Mouse (Mus musculus) hindbrain, embryonic 13.5 days (tissue): ENCODE measurements around the gene Nupr1l. TPM values are rescaled to one million over a fixed set of nuclear protein-coding genes. Genes with fewer than 3 reads are reported as not detected.
"Not testable (repeated sequence)": the region's sequence is repeated elsewhere in the genome, so short reads cannot be mapped to it uniquely, and the experiment has no call there.

ENCODE experiments used
- ATAC-seq: fragments of 200-750 bp; cut with Nextera tagmentation; 2 replicates; pipeline ENCODE4 v1.8.0; 2017; ENCODE audit warnings: moderate TSS enrichment; ENCODE audit not compliant: low FRiP score
- H3K27ac ChIP-seq: fragments of 300-500 bp; sonication (generic); 2 replicates; pipeline ENCODE4 v1.5.1; 2015; ENCODE audit warnings: inconsistent platforms, mild to moderate bottlenecking, moderate library complexity
- H3K27me3 ChIP-seq: fragments of 300-500 bp; sonication (generic); 2 replicates; pipeline ENCODE4 v1.6.1; 2015; ENCODE audit warnings: mild to moderate bottlenecking, inconsistent platforms
- H3K36me3 ChIP-seq: fragments of 300-500 bp; sonication (generic); 2 replicates; pipeline ENCODE4 v1.6.1; 2015; ENCODE audit warnings: mild to moderate bottlenecking, inconsistent platforms
- H3K4me1 ChIP-seq: fragments of 300-500 bp; sonication (generic); replicated peaks from 2 replicates; pipeline ENCODE4 v1.6.1; 2015; ENCODE audit warnings: inconsistent platforms
- H3K4me2 ChIP-seq: fragments of 300-500 bp; sonication (generic); 2 replicates; pipeline ENCODE4 v1.6.1; 2015; ENCODE audit warnings: inconsistent platforms, mild to moderate bottlenecking, moderate library complexity
- H3K4me3 ChIP-seq: fragments of 300-500 bp; sonication (generic); 2 replicates; pipeline ENCODE4 v1.5.1; 2015; ENCODE audit warnings: mild to moderate bottlenecking, inconsistent platforms
- H3K9ac ChIP-seq: fragments of 300-500 bp; sonication (generic); 2 replicates; pipeline ENCODE4 v1.6.1; 2015; ENCODE audit warnings: mild to moderate bottlenecking, inconsistent platforms
- H3K9me3 ChIP-seq: fragments of 300-500 bp; sonication (generic); 2 replicates; pipeline ENCODE4 v1.6.1; 2016; ENCODE audit warnings: inconsistent platforms
- WGBS: fragments of 180-500 bp; shearing (Covaris S2); methylation state at CpG from one replicate; pipeline ENCODE4 v1.1.7; 2015; 5-methylcytosine and 5-hydroxymethylcytosine counted together
- polyA plus RNA-seq: library from polyadenylated mRNA; unstranded; fragments of >200 nt; fragmentation: Nextera tagmentation; extraction: Ambion mirVana; gene quantifications from 2 replicates; pipeline ENCODE4 v1.2.1, GENCODE M21; 2015

Gene Nupr1l
- polyA plus RNA-seq, 1 experiment from 2014 or later = 7.4 TPM

- Histone ChIP-seq H3K27me3 (no peaks in the 10 kb centered on the region), H3K4me1 (no peaks in the 10 kb centered on the region), H3K9ac (no peak overlapping the region), H3K4me3 (no peak overlapping the region), H3K9me3 (no peaks in the 10 kb centered on the region), H3K27ac (no peak overlapping the region), H3K4me2 (no peak overlapping the region), H3K36me3 (no peaks in the 10 kb centered on the region)
- WGBS = 96% methylated on average over 4 of the region's 4 CpGs
- no peak for ATAC-seq
Observed at GRCm38 (mm10) chr5:129921972-129922371, 13.6 kb downstream of the Nupr1l start.

- Histone ChIP-seq H3K9me3 (no peaks in the 10 kb centered on the region), H3K27ac (no peak overlapping the region), H3K27me3 (no peaks in the 10 kb centered on the region), H3K4me2 (no peak overlapping the region), H3K9ac (no peak overlapping the region), H3K4me1 (0 out of 2 replicates have a peak, but pooled peaks cover 2% of the 10 kb centered on the region), H3K4me3 (no peak overlapping the region), H3K36me3 (no peaks in the 10 kb centered on the region)
- no peak for ATAC-seq
- 90% methylated on average over 8 of the region's 8 CpGs for WGBS
Observed at GRCm38 (mm10) chr5:129924820-129925452, 16.6 kb downstream of the Nupr1l start.

DNA sequence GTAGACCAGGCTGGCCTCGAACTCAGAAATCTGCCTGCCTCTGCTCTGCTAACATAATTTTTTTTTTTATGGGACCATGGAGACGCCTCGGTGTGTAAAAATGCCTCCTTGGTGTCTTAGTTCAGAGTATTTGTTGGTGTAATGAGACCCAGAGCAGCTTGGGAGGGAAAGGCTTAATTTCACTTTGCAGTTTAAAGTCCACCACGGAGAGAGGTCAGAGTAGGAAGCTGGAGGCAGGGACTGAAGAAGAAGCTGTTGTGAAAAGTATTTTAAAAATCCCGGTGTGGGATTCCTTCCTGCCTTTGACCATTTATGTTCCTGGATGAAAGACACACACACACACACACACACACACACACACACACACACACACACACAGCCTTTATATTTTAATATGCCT lies 17.6 kb downstream of the Nupr1l start:
- Histone ChIP-seq H3K9ac (no peak overlapping the region), H3K4me2 (no peak overlapping the region), H3K27me3 (no peaks in the 10 kb centered on the region), H3K36me3 (no peaks in the 10 kb centered on the region), H3K27ac (no peak overlapping the region), H3K4me3 (no peak overlapping the region), H3K4me1 (0 out of 2 replicates have a peak, but pooled peaks cover 2% of the 10 kb centered on the region), H3K9me3 (no peaks in the 10 kb centered on the region)
- WGBS = 75% methylated on average over 5 of the region's 5 CpGs
- ATAC-seq = no peak

DNA sequence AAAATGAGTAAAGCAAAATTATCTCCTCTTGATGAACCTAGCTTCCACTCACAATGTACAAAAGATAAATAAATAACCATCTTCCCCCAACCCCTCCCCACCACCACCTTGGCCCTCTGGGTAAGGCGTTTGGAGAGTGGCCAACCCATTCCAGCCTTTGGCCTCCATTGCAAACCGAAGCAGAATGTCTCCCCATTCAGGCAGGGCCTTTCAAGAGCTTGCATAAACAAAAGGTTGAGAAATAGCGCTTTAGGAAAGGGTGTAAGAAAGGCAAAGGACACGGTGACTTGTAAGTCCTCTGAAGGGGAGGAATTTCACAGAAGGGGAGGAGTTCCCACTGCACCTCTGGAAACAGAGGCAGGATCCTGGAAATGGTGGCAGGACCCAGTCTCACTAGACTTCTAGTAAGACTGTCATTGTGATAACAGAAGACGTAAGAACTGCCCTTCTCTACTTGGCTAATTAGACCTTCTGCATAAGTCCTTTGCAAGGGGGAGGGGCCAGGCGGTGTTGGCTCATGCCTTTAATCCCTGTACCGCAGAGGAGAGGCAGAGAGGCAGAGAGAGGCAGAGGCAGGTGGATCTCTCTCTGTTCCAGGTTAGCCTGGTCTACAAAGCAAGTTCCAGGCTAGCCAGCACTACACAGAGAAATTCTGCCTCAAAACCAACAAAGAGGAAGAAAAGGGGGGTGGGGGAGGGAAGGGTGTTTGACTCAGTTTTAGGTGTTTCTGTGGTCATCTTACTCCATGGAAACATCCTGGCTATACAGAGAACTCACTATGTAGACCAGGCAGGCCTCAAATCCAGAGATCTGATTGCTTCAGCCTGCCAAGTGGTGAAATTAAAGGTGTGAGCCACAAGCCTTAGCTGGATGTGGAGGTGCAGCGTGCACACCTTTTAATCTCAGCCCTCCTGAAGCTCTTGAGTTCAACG lies 21.9 kb downstream of the Nupr1l start:
- Histone ChIP-seq H3K4me1 (0 out of 2 replicates have a peak, but pooled peaks cover 2% of the 10 kb centered on the region), H3K4me3 (no peak overlapping the region), H3K9ac (no peak overlapping the region), H3K4me2 (no peak overlapping the region), H3K9me3 (no peaks in the 10 kb centered on the region; the same call in 1 of the 2 replicates), H3K27ac (no peak overlapping the region), H3K27me3 (no peaks in the 10 kb centered on the region), H3K36me3 (no peaks in the 10 kb centered on the region)
- 53% methylated on average over 9 of the region's 9 CpGs for WGBS
- ATAC-seq = no peak

GRCm38 (mm10) chr5:129936941-129937340 lies 28.6 kb downstream of the Nupr1l start:
- H3K9ac ChIP-seq = no peak overlapping the region
- 55% methylated on average over 4 of the region's 4 CpGs for WGBS
- no peaks in the 10 kb centered on the region; the same call in 1 of the 2 replicates for H3K9me3 ChIP-seq
- no peak overlapping the region for H3K4me3 ChIP-seq
- H3K36me3 ChIP-seq = no peaks in the 10 kb centered on the region
- no peaks in the 10 kb centered on the region for H3K4me1 ChIP-seq
- no peak for ATAC-seq
- H3K27me3 ChIP-seq = no peaks in the 10 kb centered on the region
- no peak overlapping the region for H3K27ac ChIP-seq
- no peak overlapping the region for H3K4me2 ChIP-seq

- Histone ChIP-seq H3K27me3 (no peaks in the 10 kb centered on the region), H3K9me3 (no peaks in the 10 kb centered on the region), H3K9ac (no peak overlapping the region), H3K4me2 (no peak overlapping the region), H3K4me1 (peaks cover 11% of the 10 kb centered on the region), H3K36me3 (0 out of 2 replicates have a peak, but pooled peaks cover 4% of the 10 kb centered on the region), H3K4me3 (no peak overlapping the region), H3K27ac (no peak overlapping the region)
- WGBS = 75% methylated on average over 2 of the region's 2 CpGs
- no peak for ATAC-seq
Observed at GRCm38 (mm10) chr5:129940281-129940680, 31.9 kb downstream of the Nupr1l start.

DNA sequence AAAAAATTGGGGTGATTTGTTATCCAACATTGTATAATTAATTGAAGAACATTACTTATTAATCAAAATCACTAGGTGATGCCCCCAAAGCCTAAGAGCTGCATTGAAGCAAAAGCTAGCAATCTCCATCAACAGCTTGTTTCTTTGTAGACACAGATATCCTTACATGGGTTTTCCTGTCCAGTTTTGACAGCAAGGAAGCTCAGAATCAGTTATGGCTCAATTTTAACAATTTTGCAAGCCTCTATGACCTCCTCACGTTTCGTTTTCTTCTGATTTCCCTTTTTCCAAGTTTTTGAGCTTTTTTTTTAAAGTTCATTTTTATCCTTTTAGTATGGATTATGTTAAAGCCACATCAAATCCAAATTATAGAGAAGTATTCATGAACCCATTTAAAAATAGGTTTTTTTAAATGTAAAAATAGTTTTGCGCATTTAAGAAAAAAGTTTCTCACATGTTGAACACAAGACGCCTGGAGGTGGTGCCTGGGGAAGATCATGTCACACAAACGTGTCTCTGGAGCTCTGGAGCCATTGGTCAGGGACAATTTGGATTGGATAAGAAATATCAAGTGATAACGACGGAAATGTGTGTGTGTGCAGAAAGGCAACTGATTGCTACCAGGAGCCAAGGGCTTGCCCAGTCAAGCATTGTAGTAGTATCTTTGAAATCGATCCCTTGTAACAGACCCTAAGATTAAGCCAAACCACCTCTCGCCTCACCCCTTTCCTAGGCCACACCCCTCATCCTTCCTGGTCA lies 32.6 kb downstream of the Nupr1l start:
- no peak for ATAC-seq
- Histone ChIP-seq H3K27me3 (no peaks in the 10 kb centered on the region), H3K4me3 (peak overlapping the region; percentile 94), H3K4me1 (peaks cover 11% of the 10 kb centered on the region), H3K36me3 (0 out of 2 replicates have a peak, but pooled peaks cover 8% of the 10 kb centered on the region), H3K27ac (peak overlapping the region; percentile 76), H3K9me3 (no peaks in the 10 kb centered on the region), H3K4me2 (peak overlapping the region; percentile 51), H3K9ac (peak overlapping the region; percentile 53)
- WGBS = 8% methylated on average over 9 of the region's 9 CpGs

GRCm38 (mm10) chr5:129941495-129942045 lies 33.2 kb downstream of the Nupr1l start, which contains the start of gene Vkorc1l1:
Gene Vkorc1l1, plus strand, starts transcription at chr5:129941970.
- ATAC-seq = peak; percentile 96
- H3K27ac ChIP-seq = peak within 1 kb of the TSS; percentile 83
- no peaks in the 10 kb centered on the region for H3K27me3 ChIP-seq
- H3K9me3 ChIP-seq = no peaks in the 10 kb centered on the region
- peak within 1 kb of the TSS; percentile 94 for H3K4me3 ChIP-seq
- peak within 1 kb of the TSS; percentile 90 for H3K9ac ChIP-seq
- H3K36me3 ChIP-seq = 0 out of 2 replicates have a peak, but pooled peaks cover 8% of the 10 kb centered on the region
- H3K4me2 ChIP-seq = peak within 1 kb of the TSS; percentile 76
- WGBS = 2% methylated on average over 59 of the region's 59 CpGs
- H3K4me1 ChIP-seq = peaks cover 13% of the 10 kb centered on the region

- Histone ChIP-seq H3K9ac (peak overlapping the region; percentile 90), H3K27ac (peak overlapping the region; percentile 83), H3K4me3 (peak overlapping the region; percentile 94), H3K4me1 (peaks cover 13% of the 10 kb centered on the region), H3K4me2 (peak overlapping the region; percentile 76)
- not testable (repeated sequence) for H3K27me3 ChIP-seq, H3K9me3 ChIP-seq, H3K36me3 ChIP-seq
- WGBS = under 1% methylated on average over 37 of the region's 82 CpGs
- ATAC-seq = peak; percentile 75
Observed at GRCm38 (mm10) chr5:129942073-129942939, 34.0 kb downstream of the Nupr1l start.

DNA sequence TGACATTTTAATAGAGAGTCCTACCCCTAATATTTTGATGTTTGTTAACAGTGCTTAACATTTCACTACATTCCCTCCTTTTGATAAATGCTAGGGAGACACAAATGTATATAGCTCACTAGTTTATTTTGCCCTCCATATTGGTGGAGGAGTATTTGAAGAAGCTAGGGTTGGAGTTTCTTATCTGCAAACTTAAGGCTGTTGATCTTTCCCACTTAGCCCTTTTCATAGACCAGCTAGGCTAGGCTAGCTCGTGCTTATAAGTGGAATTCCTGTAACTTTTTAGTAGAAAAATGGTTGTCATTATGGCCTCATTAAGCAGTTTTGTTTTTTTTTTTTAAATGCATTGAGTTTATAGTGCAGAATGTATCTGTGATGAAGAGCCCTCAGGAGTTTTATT lies 35.1 kb downstream of the Nupr1l start:
- Histone ChIP-seq H3K4me1 (peaks cover 13% of the 10 kb centered on the region), H3K4me2 (no peak overlapping the region), H3K9ac (no peak overlapping the region), H3K9me3 (no peaks in the 10 kb centered on the region), H3K4me3 (0 out of 2 replicates have a peak overlapping the region, but pooled peaks have one; percentile 9), H3K27me3 (no peaks in the 10 kb centered on the region), H3K27ac (no peak overlapping the region), H3K36me3 (0 out of 2 replicates have a peak, but pooled peaks cover 8% of the 10 kb centered on the region)
- ATAC-seq = no peak
- 86% methylated on average over 1 of the region's 1 CpGs for WGBS

DNA sequence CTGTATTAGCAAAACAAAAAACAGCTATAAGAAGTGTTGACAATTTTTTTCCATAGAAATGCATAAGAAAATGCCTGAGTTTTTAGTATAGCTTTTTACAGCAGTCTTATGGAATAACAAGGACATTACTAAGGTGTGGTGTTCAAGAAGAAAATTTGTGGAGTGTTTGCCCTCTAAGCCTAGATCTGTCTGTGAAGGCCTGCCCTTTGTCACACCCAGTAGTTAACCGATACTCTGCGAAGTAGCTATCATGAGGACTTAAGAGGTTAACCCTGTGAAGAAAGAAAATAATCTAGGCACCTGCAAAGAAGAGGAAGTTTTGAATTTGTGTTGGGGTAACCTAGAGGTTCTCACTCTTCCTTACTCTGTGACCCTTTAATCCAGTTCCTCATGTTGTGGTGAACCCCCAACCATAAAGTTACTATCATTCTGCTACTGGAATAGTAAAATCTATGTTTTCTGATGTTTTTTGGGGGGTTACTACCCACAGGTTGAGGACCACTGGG lies 39.2 kb downstream of the Nupr1l start:
- Histone ChIP-seq H3K36me3 (peaks cover 10% of the 10 kb centered on the region; the same call in 1 of the 2 replicates), H3K9me3 (no peaks in the 10 kb centered on the region), H3K4me3 (no peak overlapping the region), H3K4me1 (peaks cover 12% of the 10 kb centered on the region), H3K4me2 (no peak overlapping the region), H3K27me3 (no peaks in the 10 kb centered on the region), H3K9ac (no peak overlapping the region), H3K27ac (no peak overlapping the region)
- ATAC-seq = no peak
- WGBS = 100% methylated on average over 2 of the region's 2 CpGs
